Mouse (Mus musculus) limb, embryonic 11.5 days (tissue): Measurements from ENCODE around the gene Gfpt2. TPM values are rescaled to one million over a fixed set of nuclear protein-coding genes. Genes with fewer than 3 reads are reported as not detected.

Source experiments
- ATAC-seq: fragments of 200-750 bp; cut with Nextera tagmentation; 2 replicates; pipeline ENCODE4 v1.8.0; 2017; ENCODE audit warnings: low read depth; ENCODE audit not compliant: insufficient number of reproducible peaks, low FRiP score, low TSS enrichment
- DNase-seq: peaks from one replicate; pipeline ENCODE4 v3.0.0-alpha.2; 2015; ENCODE audit warnings: low spot score
- H3K27ac ChIP-seq: fragments of 300-500 bp; sonication (generic); replicated peaks from 2 replicates; pipeline ENCODE4 v1.5.1; 2014; ENCODE audit warnings: low read depth, mild to moderate bottlenecking, low read length
- H3K27me3 ChIP-seq: fragments of 300-500 bp; sonication (generic); 2 replicates; pipeline ENCODE4 v1.6.1; 2014; ENCODE audit warnings: mild to moderate bottlenecking, low read length, mixed read lengths; ENCODE audit not compliant: control insufficient read depth, insufficient read depth
- H3K36me3 ChIP-seq: fragments of 300-500 bp; sonication (generic); 2 replicates; pipeline ENCODE4 v1.6.1; 2014; ENCODE audit warnings: mild to moderate bottlenecking, low read length, moderate library complexity, mixed read lengths; ENCODE audit not compliant: control insufficient read depth, insufficient read depth
- H3K4me1 ChIP-seq: fragments of 300-500 bp; sonication (generic); 2 replicates; pipeline ENCODE4 v1.6.1; 2014; ENCODE audit warnings: low read length, mixed read lengths; ENCODE audit not compliant: control insufficient read depth, insufficient read depth
- H3K4me2 ChIP-seq: fragments of 300-500 bp; sonication (generic); 2 replicates; pipeline ENCODE4 v1.6.1; 2014; ENCODE audit warnings: low read depth, mild to moderate bottlenecking, moderate library complexity; ENCODE audit not compliant: severe bottlenecking
- H3K4me3 ChIP-seq: fragments of 300-500 bp; sonication (generic); 2 replicates; pipeline ENCODE4 v1.5.1; 2014; ENCODE audit warnings: low read depth, low read length
- H3K9ac ChIP-seq: fragments of 300-500 bp; sonication (generic); 2 replicates; pipeline ENCODE4 v1.6.1; 2014; ENCODE audit warnings: mild to moderate bottlenecking, low read length
- H3K9me3 ChIP-seq: fragments of 300-500 bp; sonication (generic); 2 replicates; pipeline ENCODE4 v1.6.1; 2016; ENCODE audit warnings: low read length; ENCODE audit not compliant: control insufficient read depth
- WGBS: fragments of 180-500 bp; shearing (Covaris S2); extraction: QIAGEN DNeasy Blood & Tissue Kit; methylation state at CpG from one replicate; pipeline ENCODE4 v1.1.7; 2014; 5-methylcytosine and 5-hydroxymethylcytosine counted together
- polyA plus RNA-seq: library from polyadenylated mRNA; unstranded; fragments of >200 nt; fragmentation: Nextera tagmentation; extraction: Ambion mirVana; gene quantifications from 2 replicates; pipeline ENCODE4 v1.2.1, GENCODE M21; 2014

Gfpt2 gene
- polyA plus RNA-seq, 1 experiment from 2014 or later: 36.3 TPM

GRCm38 (mm10) chr11:49774894-49775293 is 19.1 kb upstream of the Gfpt2 start:
- Histone ChIP-seq H3K27me3 (no peaks in the 10 kb centered on the region), H3K4me2 (no peak overlapping the region), H3K36me3 (no peaks in the 10 kb centered on the region), H3K4me3 (no peak overlapping the region), H3K9me3 (no peaks in the 10 kb centered on the region), H3K9ac (no peak overlapping the region), H3K4me1 (no peaks in the 10 kb centered on the region), H3K27ac (no peak overlapping the region)
- WGBS: 89% methylated on average over 4 of the region's 4 CpGs
- ATAC-seq (no peak), DNase-seq (no peak)

DNA sequence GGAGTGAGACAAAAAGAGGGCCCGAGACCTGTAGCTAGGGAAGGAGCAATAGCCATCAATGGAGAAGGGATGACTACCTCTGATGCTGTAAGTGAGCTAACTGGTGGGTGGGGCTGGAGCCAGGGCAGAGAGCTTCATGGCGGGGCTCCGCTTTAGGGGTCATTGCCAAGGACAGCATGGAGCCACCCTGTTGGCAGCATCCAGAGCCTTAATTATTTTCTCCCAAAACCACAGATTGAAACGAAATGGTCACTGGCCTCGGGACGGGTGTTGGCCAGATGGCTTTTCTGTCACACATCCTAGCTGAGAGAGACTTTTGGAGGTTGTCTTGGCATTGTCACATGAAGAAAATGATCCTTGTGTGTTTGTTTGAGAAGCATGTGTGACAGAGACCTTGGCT is 15.1 kb upstream of the Gfpt2 start:
- no peaks in the 10 kb centered on the region for H3K36me3 ChIP-seq
- ATAC-seq: no peak
- H3K9ac ChIP-seq: no peak overlapping the region
- H3K27ac ChIP-seq: no peak overlapping the region
- H3K9me3 ChIP-seq: no peaks in the 10 kb centered on the region
- H3K4me2 ChIP-seq: no peak overlapping the region
- no peaks in the 10 kb centered on the region for H3K27me3 ChIP-seq
- DNase-seq: no peak
- 89% methylated on average over 6 of the region's 6 CpGs for WGBS
- no peak overlapping the region for H3K4me3 ChIP-seq
- no peaks in the 10 kb centered on the region for H3K4me1 ChIP-seq

GRCm38 (mm10) chr11:49780161-49780817 is 13.7 kb upstream of the Gfpt2 start:
- H3K9ac ChIP-seq: no peak overlapping the region
- no peak for ATAC-seq
- WGBS: 87% methylated on average over 4 of the region's 4 CpGs

DNA sequence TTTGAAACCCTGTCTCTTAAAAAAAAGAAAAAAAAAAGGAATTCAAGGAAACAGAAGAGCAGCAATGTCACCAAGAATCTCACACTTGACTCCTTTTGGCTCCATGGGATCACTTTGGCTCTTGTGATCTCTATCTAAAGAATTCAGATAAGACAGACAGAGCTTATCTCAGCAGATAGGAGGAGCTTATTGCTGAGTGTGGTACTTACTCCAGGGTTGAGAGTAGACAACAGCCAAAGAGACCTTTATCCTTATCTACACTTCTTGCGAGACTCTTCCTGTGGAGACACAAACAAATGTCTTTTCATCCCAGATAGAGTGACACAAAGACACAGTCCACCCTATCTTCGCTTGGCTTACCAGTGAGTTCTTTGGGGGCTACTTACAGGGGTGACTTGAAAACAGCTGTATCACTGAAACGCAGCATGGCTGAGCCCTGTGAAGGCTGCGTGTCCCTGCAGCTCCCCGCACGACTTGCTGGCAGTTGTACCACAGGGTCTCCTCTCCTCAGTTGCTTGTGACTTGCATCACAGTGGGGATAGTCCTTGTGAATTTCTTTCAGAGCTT is 12.1 kb upstream of the Gfpt2 start:
- no peaks in the 10 kb centered on the region for H3K9me3 ChIP-seq
- DNase-seq: no peak
- H3K27me3 ChIP-seq: no peaks in the 10 kb centered on the region
- H3K4me2 ChIP-seq: no peak overlapping the region
- no peak for ATAC-seq
- no peaks in the 10 kb centered on the region for H3K36me3 ChIP-seq
- H3K9ac ChIP-seq: no peak overlapping the region
- no peaks in the 10 kb centered on the region for H3K4me1 ChIP-seq
- no peak overlapping the region for H3K27ac ChIP-seq
- no peak overlapping the region for H3K4me3 ChIP-seq
- 71% methylated on average over 6 of the region's 6 CpGs for WGBS

More at GRCm38 (mm10) chr11:49780161-49780817, 13.7 kb upstream of the Gfpt2 start:
- no peaks in the 10 kb centered on the region for H3K9me3 ChIP-seq
- H3K4me2 ChIP-seq: no peak overlapping the region
- no peak overlapping the region for H3K4me3 ChIP-seq
- H3K4me1 ChIP-seq: no peaks in the 10 kb centered on the region
- H3K36me3 ChIP-seq: no peaks in the 10 kb centered on the region
- H3K27me3 ChIP-seq: no peaks in the 10 kb centered on the region
- H3K27ac ChIP-seq: no peak overlapping the region
- no peak for DNase-seq

DNA sequence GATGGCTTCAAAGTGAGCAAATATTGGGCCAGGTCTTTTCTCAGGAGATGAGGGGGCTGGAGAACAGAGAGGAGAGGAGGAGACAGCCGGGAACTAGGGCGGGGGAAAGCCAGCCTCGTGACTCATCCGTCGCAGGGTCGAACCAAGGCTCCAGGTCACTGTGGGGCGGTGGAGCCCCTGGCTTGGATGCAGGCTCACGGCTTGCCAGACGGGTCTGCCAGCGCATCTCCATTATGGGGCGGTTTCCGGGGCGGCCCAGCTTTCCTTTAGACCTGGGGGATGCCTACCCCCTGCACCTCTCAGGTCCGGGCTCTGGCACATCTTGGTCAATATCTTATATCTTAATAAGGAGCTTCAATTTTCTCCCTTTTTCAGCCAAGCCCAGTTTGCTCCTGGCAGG is 847 bp upstream of the Gfpt2 start:
- H3K36me3 ChIP-seq: no peaks in the 10 kb centered on the region
- no peak overlapping the region for H3K27ac ChIP-seq
- no peaks in the 10 kb centered on the region for H3K9me3 ChIP-seq
- no peak overlapping the region for H3K4me2 ChIP-seq
- 8% methylated on average over 14 of the region's 14 CpGs for WGBS
- H3K27me3 ChIP-seq: no peaks in the 10 kb centered on the region
- no peak for ATAC-seq
- DNase-seq: peak; percentile 35
- no peak overlapping the region for H3K4me3 ChIP-seq
- H3K4me1 ChIP-seq: no peaks in the 10 kb centered on the region
- H3K9ac ChIP-seq: no peak overlapping the region

DNA sequence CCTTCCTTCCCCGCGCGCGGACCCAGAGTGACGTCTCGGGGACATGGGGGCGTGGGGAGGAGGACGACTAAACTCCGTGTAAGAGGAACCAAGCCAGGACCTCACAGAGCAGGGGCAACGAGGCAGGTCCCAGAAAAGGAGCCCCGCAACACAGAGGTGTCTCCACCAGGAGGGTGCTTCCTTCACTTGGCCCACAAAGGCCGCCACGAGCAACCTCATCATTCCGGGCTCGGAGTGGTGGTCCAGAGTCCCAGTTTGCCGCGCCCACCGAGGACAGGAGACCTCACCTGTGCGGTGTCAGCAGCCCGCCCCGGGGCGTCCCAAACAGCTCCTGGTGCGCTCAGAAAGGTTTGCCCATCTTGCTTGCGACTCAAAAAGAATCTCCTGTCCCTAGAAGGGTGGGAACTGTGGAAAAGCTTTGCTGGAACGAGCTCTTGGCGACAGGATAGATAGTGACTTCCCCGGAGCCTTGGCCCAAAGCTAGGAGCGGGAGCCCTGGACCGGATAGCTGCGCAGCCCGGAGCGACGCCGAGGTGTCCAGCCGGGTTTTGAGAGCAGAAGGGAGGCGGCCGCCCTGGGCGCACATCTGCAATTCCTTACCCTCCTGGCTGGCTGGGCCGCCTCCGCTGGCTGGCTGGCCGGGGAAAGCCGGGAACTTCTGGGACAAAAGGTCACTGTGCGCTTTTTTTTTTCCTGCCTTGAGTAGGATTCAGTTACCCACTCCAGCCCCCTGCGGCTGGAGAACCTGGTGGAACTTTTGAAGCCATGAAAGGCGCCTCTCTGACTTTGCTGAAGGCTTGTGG is 565 bp downstream of the Gfpt2 start:
- Histone ChIP-seq H3K27me3 (no peaks in the 10 kb centered on the region), H3K9ac (peak overlapping the region; percentile 67), H3K4me2 (peak overlapping the region; percentile 84), H3K4me3 (peak overlapping the region; percentile 66), H3K36me3 (no peaks in the 10 kb centered on the region), H3K27ac (peak overlapping the region; percentile 66), H3K9me3 (no peaks in the 10 kb centered on the region), H3K4me1 (no peaks in the 10 kb centered on the region)
- DNase-seq: peak; percentile 80
- 0% methylated on average over 45 of the region's 45 CpGs for WGBS
- ATAC-seq: peak; percentile 56

GRCm38 (mm10) chr11:49798931-49799330 is 5.0 kb downstream of the Gfpt2 start:
- Histone ChIP-seq H3K4me3 (no peak overlapping the region), H3K27me3 (no peaks in the 10 kb centered on the region), H3K27ac (no peak overlapping the region), H3K4me1 (no peaks in the 10 kb centered on the region), H3K9ac (no peak overlapping the region), H3K9me3 (no peaks in the 10 kb centered on the region), H3K4me2 (no peak overlapping the region), H3K36me3 (no peaks in the 10 kb centered on the region)
- ATAC-seq: no peak
- no peak for DNase-seq
- 96% methylated on average over 6 of the region's 6 CpGs for WGBS

- DNase-seq (no peak), ATAC-seq (no peak)
- H3K9me3 ChIP-seq: no peaks in the 10 kb centered on the region
- no peak overlapping the region for H3K9ac ChIP-seq
- no peak overlapping the region for H3K27ac ChIP-seq
- no peaks in the 10 kb centered on the region for H3K36me3 ChIP-seq
- no peaks in the 10 kb centered on the region for H3K4me1 ChIP-seq
- WGBS: 82% methylated on average over 4 of the region's 4 CpGs
- no peak overlapping the region for H3K4me2 ChIP-seq
- no peaks in the 10 kb centered on the region for H3K27me3 ChIP-seq
- H3K4me3 ChIP-seq: no peak overlapping the region
These were observed 7.5 kb downstream of the Gfpt2 start for GRCm38 (mm10) chr11:49801516-49801915.
